Mouse (Mus musculus) CH12.LX (cell line): ENCODE measurements at regions not wholly inside any gene's neighbourhood (a gene's known extent, or its start where the extent isn't known, plus 50 kb on each side); places are given as distances from the start of the nearest gene placed in this dataset.

Experiments
- DNase-seq: peaks from one replicate; pipeline ENCODE4 v3.0.0-alpha.2; 2013; ENCODE audit errors: extremely low read depth
- H3K27ac ChIP-seq: 2 replicates; pipeline ENCODE4 v1.5.1; 2012; ENCODE audit warnings: low read depth, mild to moderate bottlenecking, control low read depth, moderate library complexity; ENCODE audit not compliant: insufficient read depth
- H3K27me3 ChIP-seq: replicated peaks from 2 replicates; pipeline ENCODE3; 2012; ENCODE audit warnings: inconsistent platforms
- H3K36me3 ChIP-seq, 2 experiments: replicated peaks in 1 of 2; 2 replicates each; pipeline versions ENCODE3 to v1.6.1; 2012; ENCODE audit warnings: inconsistent platforms in 1 of 2, low read length in 1 of 2, mild to moderate bottlenecking in 1 of 2, mixed read lengths in 1 of 2, moderate library complexity in 1 of 2; ENCODE audit not compliant: control insufficient read depth in 1 of 2, insufficient read depth in 1 of 2
- H3K4me1 ChIP-seq, 2 experiments: 2 replicates each; pipeline ENCODE4 v1.6.1; 2012; ENCODE audit warnings: inconsistent platforms in 1 of 2, moderate library complexity in 1 of 2; ENCODE audit not compliant: insufficient read depth in 2 of 2, control insufficient read depth in 1 of 2
- H3K4me2 ChIP-seq: 2 replicates; pipeline ENCODE4 v1.6.1; 2012; ENCODE audit warnings: low read depth, mild to moderate bottlenecking, control low read depth; ENCODE audit not compliant: poor library complexity, insufficient read depth, severe bottlenecking
- H3K4me3 ChIP-seq, 3 experiments: fragments of 150-350 bp in 1 of 3; sonication (generic) in 1 of 3; replicated peaks in 1 of 3; 2 replicates each; pipeline versions ENCODE3 to v1.5.1; 2011 to 2012; ENCODE audit warnings: low read depth in 2 of 3, low read length in 2 of 3, mild to moderate bottlenecking in 2 of 3, moderate library complexity in 2 of 3, control low read depth in 1 of 3, improper control_type of control experiment in 1 of 3, inconsistent platforms in 1 of 3, mixed read lengths in 1 of 3; ENCODE audit not compliant: poor library complexity in 1 of 3
- H3K79me2 ChIP-seq: replicated peaks from 2 replicates; pipeline ENCODE4 v1.6.1; 2012; ENCODE audit warnings: mild to moderate bottlenecking, moderate library complexity; ENCODE audit not compliant: control insufficient read depth, poor library complexity, insufficient read depth, severe bottlenecking; ENCODE audit errors: extremely low read depth
- H3K9ac ChIP-seq: 2 replicates; pipeline ENCODE4 v1.6.1; 2012; ENCODE audit warnings: low read depth, mild to moderate bottlenecking, control low read depth, moderate library complexity; ENCODE audit not compliant: insufficient read depth
- H3K9me3 ChIP-seq: replicated peaks from 2 replicates; pipeline ENCODE3; 2012; ENCODE audit warnings: low read length, inconsistent platforms, mixed read lengths
- BHLHE40 ChIP-seq: IDR thresholded peaks from 2 replicates; pipeline ENCODE4 v1.6.1; 2011; ENCODE audit warnings: mild to moderate bottlenecking, low read depth, low read length, improper control_type of control experiment
- CHD1 ChIP-seq: IDR thresholded peaks from 2 replicates; pipeline ENCODE4 v1.6.1; 2012; ENCODE audit warnings: low read depth, low read length, improper control_type of control experiment, inconsistent platforms
- CHD2 ChIP-seq: IDR thresholded peaks from 2 replicates; pipeline ENCODE4 v1.6.1; 2011; ENCODE audit warnings: low read length, improper control_type of control experiment
- EP300 ChIP-seq: IDR thresholded peaks from 2 replicates; pipeline ENCODE4 v1.6.1; 2011; ENCODE audit warnings: low read length, improper control_type of control experiment
- HCFC1 ChIP-seq: IDR thresholded peaks from 2 replicates; pipeline ENCODE4 v1.6.1; 2012; ENCODE audit warnings: low read depth, mild to moderate bottlenecking, inconsistent platforms, low read length, improper control_type of control experiment
- IRF4 ChIP-seq: IDR thresholded peaks from 2 replicates; pipeline ENCODE4 v1.6.1; 2014; ENCODE audit warnings: low read depth, mild to moderate bottlenecking, inconsistent platforms, low read length, improper control_type of control experiment
- JUN ChIP-seq: IDR thresholded peaks from 2 replicates; pipeline ENCODE4 v1.6.1; 2011; ENCODE audit warnings: low read depth, mild to moderate bottlenecking, low read length, improper control_type of control experiment, moderate library complexity; ENCODE audit not compliant: insufficient read depth
- JUND ChIP-seq: conservative IDR thresholded peaks from 2 replicates; pipeline ENCODE4 v1.6.1; 2011; ENCODE audit warnings: low read depth, low read length, improper control_type of control experiment
- MAZ ChIP-seq: IDR thresholded peaks from 2 replicates; pipeline ENCODE4 v1.6.1; 2012; ENCODE audit warnings: low read depth, mild to moderate bottlenecking, inconsistent platforms, low read length, improper control_type of control experiment, moderate library complexity
- NRF1 ChIP-seq: IDR thresholded peaks from 2 replicates; pipeline ENCODE4 v1.6.1; 2014; ENCODE audit warnings: low read depth, mild to moderate bottlenecking, inconsistent platforms, low read length, improper control_type of control experiment, moderate library complexity
- RAD21 ChIP-seq: IDR thresholded peaks from 2 replicates; pipeline ENCODE4 v1.6.1; 2011; ENCODE audit warnings: low read depth, mild to moderate bottlenecking, low read length, improper control_type of control experiment, moderate library complexity
- RCOR1 ChIP-seq: conservative IDR thresholded peaks from 2 replicates; pipeline ENCODE4 v1.6.1; 2012; ENCODE audit warnings: low read depth, mild to moderate bottlenecking, inconsistent platforms, low read length, improper control_type of control experiment
- TCF12 ChIP-seq: IDR thresholded peaks from 2 replicates; pipeline ENCODE4 v1.6.1; 2014; ENCODE audit warnings: low read depth, mild to moderate bottlenecking, inconsistent platforms, low read length, improper control_type of control experiment
- ZNF384 ChIP-seq: IDR thresholded peaks from 2 replicates; pipeline ENCODE4 v1.6.1; 2012; ENCODE audit warnings: low read depth, low read length, improper control_type of control experiment, inconsistent platforms
- dilution Hi-C: fragments of 300-500 bp; cut with MboI; formaldehyde crosslinking; loops from 2 replicates; pipeline ENCODE4 v1.14.3; 2020; ENCODE audit warnings: low sequenced_read_pairs; ENCODE audit not compliant: extremely low pct_unique_long_range_greater_than_20kb, extremely low pct_ligation_motif_present
- in situ Hi-C: fragments of 300-500 bp; cut with MboI; formaldehyde crosslinking; loops from 3 replicates; pipeline ENCODE4 v1.14.3; 2019; ENCODE audit warnings: low sequenced_read_pairs, low pct_ligation_motif_present, low pct_unique_long_range_greater_than_20kb, mixed read lengths

DNA sequence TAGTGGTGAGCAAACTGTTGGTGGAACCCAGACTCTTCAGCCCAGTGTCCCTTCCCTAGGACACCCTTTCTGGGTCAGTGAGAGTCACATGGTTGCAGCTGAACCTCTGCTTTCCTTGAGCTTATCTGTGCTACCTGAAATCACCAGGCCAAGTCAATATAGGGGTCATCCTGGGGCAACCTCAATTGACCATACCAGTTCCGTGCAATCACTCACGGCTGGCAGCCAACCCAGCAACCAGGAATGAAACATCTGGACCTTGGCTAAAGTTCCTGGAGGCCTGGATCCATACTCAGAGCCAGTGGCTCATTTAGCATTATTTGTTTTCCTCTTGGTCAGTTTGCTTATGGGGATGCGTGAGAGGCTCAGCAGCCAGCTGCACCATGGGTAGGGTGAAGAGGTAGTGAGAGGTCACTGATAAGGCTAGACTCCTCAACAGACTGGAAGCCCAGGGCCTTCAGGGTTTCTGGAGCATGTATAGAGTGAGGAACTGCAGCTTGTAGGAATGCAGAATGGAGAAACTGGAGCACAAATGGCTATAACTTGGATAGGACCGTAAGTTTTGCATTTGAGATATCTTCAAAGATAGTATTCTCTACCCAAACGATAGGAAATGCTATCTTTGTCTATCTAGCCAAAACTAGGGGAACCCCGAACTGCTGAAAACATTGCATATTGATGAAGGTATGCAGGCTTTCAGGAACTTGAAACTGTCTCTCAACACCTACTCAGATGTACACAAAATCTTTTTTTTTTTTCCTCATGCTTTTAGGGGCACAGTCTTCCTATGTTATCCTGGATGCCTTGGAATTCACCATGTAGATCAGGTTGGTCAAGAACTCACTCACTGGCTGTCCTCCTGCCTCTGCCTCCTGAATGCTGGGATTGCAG lies 56.4 kb upstream of the Atxn1 start:
- H3K4me3 ChIP-seq, result no peak overlapping the region
- no peak overlapping the region for H3K9ac ChIP-seq
- DNase-seq, result peak; percentile 46
- H3K27me3 ChIP-seq, result no peaks in the 10 kb centered on the region
- peak overlapping the region; percentile 23 for H3K4me2 ChIP-seq
- no peak for TF ChIP-seq MAZ
- TF ChIP-seq ZNF384, result peak; percentile 91
- peak; percentile 64 for TF ChIP-seq EP300
- no peaks in the 10 kb centered on the region for H3K79me2 ChIP-seq
- H3K27ac ChIP-seq, result no peak overlapping the region
- dilution Hi-C loops (no loop called here), in situ Hi-C loops (no loop called here)
- peaks cover 19 to 50% of the 10 kb centered on the region in 2 experiments for H3K4me1 ChIP-seq
- no peaks in the 10 kb centered on the region for H3K36me3 ChIP-seq
- no peaks in the 10 kb centered on the region for H3K9me3 ChIP-seq

DNA sequence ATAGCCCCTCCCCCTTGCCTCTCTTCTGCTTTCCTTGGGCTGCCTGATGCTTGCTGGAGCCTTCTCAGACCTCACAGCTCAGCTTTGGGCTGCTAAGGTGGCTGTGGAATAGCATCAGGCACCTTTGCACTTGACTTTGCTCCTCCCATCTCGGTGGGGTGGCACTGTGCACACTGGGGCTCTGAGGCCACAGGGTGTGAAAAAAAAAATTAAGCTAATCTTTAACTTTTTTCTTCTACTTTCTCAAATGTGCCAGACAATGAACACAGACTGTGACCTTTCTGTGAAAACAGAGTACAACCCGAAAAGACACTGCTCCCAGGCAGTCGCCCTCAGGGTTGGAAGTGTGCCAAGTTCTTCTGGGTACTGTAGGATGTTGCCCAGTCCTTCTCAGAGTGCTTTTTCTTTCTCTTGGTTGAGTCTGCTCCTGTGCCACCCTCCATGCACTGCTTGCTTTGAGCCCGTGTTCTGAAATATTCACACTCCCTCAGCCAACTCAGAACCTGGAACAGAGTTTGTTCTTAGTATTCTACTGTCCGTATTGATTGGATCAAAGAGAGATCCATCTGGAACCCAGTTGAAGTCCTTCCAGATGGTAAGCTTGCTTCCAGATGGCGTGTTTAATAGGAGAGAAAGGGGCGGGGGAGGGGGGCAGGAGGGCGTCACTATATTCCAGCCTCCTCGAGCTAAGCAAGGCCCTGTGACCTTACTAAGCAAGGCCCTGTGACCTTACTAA lies 54.8 kb upstream of the Atxn1 start:
- DNase-seq, result no peak
- dilution Hi-C loops, result no loop called here
- Histone ChIP-seq H3K9ac (no peak overlapping the region), H3K27ac (no peak overlapping the region), H3K4me2 (no peak overlapping the region), H3K4me1 (peaks cover 21 to 60% of the 10 kb centered on the region in 2 experiments), H3K9me3 (no peaks in the 10 kb centered on the region), H3K36me3 (no peaks in the 10 kb centered on the region), H3K27me3 (no peaks in the 10 kb centered on the region), H3K4me3 (no peak overlapping the region), H3K79me2 (no peaks in the 10 kb centered on the region)
- TF ChIP-seq CHD1, result no peak
- no peak for TF ChIP-seq RCOR1
- no peak for TF ChIP-seq JUN
- no peak for TF ChIP-seq TCF12
- no peak for TF ChIP-seq BHLHE40
- TF ChIP-seq HCFC1, result no peak
- no peak for TF ChIP-seq NRF1
- no peak for TF ChIP-seq RAD21
- no peak for TF ChIP-seq IRF4
- no peak for TF ChIP-seq CHD2
- TF ChIP-seq JUND, result no peak
- in situ Hi-C loops, result no loop called here
